Mouse (Mus musculus) cerebellum, adult 2 months (tissue): ENCODE results near the gene Crim1. TPM values are rescaled to one million over a fixed set of nuclear protein-coding genes. Genes with fewer than 3 reads are reported as not detected.
A peak's percentile ranks its signal among the peaks of the same experiment; 100 is the strongest.

Experiments
- DNase-seq, 2 experiments: peaks; one replicate each; pipeline ENCODE4 v3.0.0; 2021
- H3K27ac ChIP-seq: fragments of 200-500 bp; 2 replicates; pipeline ENCODE4 v1.5.1; 2012; ENCODE audit warnings: low read length, control low read depth, inconsistent platforms; ENCODE audit not compliant: insufficient read depth
- H3K27me3 ChIP-seq: fragments of 200-500 bp; 2 replicates; pipeline ENCODE4 v1.6.1; 2012; ENCODE audit warnings: inconsistent platforms, mild to moderate bottlenecking, low read length, moderate library complexity; ENCODE audit not compliant: control insufficient read depth, insufficient read depth
- H3K4me1 ChIP-seq: fragments of 200-500 bp; 2 replicates; pipeline ENCODE4 v1.6.1; 2011; ENCODE audit warnings: low read length; ENCODE audit not compliant: control insufficient read depth, insufficient read depth
- H3K4me3 ChIP-seq: fragments of 200-500 bp; replicated peaks from 2 replicates; pipeline ENCODE3; 2011; ENCODE audit warnings: mild to moderate bottlenecking, low read depth, low read length, control low read depth; ENCODE audit not compliant: insufficient read depth
- CTCF ChIP-seq: fragments of 200-500 bp; IDR thresholded peaks from 2 replicates; pipeline ENCODE4 v1.5.1; 2011; ENCODE audit warnings: low read depth, mild to moderate bottlenecking, control low read depth, low read length, moderate library complexity, borderline replicate concordance; ENCODE audit not compliant: insufficient read depth
- POLR2A ChIP-seq: fragments of 200-500 bp; IDR thresholded peaks from 2 replicates; pipeline ENCODE4 v1.6.1; 2011; ENCODE audit warnings: low read length, control low read depth, borderline replicate concordance; ENCODE audit not compliant: insufficient read depth
- WGBS: fragments of 180-500 bp; shearing (Covaris S2); methylation state at CpG from one replicate; pipeline ENCODE4 v1.1.7; 2018; 5-methylcytosine and 5-hydroxymethylcytosine counted together
- polyA plus RNA-seq: library from polyadenylated mRNA; depleted of rRNA; stranded (reverse); fragments of >200 nt; gene quantifications from 2 replicates; pipeline ENCODE4 v1.2.3, GENCODE M21; 2012; rRNA removed

The Crim1 gene
- polyA plus RNA-seq, 1 experiment = 34.4 TPM

DNA sequence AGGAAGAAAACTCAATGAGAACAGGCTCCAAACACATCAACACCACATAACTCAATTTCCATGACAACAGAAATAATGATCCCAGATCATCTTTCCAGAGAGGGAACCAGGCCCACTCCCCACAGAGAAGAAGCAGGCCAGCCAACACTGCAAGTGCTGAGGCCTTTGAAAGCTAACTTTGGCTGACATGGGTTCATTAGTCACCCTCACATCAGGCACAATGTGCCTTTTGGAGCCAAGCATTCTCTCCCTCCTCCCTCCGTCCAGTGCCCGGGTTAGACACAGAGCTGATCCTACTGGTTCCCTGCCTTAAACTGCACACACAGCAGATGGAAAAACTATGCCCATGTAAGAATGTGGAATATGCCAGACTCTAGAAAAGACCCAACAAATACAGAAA, 209.9 kb downstream of the Crim1 start:
- WGBS = 11% methylated on average over 2 of the region's 2 CpGs
- Histone ChIP-seq H3K27ac (no peak overlapping the region), H3K4me3 (no peak overlapping the region), H3K27me3 (no peaks in the 10 kb centered on the region), H3K4me1 (peaks cover 19% of the 10 kb centered on the region)
- DNase-seq = peak in 1 of 2 experiments; percentile 62
- no peak for TF ChIP-seq CTCF

DNA sequence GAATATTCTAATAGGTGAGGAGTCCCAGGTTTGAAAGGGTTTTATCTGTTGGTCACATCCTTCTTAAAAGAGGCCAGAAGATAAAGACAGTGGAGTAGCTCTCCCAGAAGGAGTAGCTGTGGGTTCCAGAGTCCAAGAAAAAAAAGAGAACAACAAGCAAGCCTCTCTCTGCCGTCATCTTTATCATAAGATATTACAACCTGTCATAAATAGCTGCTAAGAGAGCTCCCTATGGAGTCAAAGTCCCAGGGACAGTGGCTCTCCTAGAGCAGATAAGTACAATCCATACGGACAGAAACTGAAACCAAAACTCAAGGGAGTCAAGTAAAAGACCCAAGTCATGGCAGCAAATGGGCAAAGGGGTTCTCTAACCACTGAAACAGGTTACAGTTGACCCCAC, 215.2 kb downstream of the Crim1 start:
- Histone ChIP-seq H3K27ac (no peak overlapping the region), H3K4me1 (no peaks in the 10 kb centered on the region; the same call in 1 of the 2 replicates), H3K27me3 (no peaks in the 10 kb centered on the region), H3K4me3 (no peak overlapping the region)
- TF ChIP-seq POLR2A = no peak
- TF ChIP-seq CTCF = no peak
- 80% methylated on average over 2 of the region's 2 CpGs for WGBS
- no peak for DNase-seq

DNA sequence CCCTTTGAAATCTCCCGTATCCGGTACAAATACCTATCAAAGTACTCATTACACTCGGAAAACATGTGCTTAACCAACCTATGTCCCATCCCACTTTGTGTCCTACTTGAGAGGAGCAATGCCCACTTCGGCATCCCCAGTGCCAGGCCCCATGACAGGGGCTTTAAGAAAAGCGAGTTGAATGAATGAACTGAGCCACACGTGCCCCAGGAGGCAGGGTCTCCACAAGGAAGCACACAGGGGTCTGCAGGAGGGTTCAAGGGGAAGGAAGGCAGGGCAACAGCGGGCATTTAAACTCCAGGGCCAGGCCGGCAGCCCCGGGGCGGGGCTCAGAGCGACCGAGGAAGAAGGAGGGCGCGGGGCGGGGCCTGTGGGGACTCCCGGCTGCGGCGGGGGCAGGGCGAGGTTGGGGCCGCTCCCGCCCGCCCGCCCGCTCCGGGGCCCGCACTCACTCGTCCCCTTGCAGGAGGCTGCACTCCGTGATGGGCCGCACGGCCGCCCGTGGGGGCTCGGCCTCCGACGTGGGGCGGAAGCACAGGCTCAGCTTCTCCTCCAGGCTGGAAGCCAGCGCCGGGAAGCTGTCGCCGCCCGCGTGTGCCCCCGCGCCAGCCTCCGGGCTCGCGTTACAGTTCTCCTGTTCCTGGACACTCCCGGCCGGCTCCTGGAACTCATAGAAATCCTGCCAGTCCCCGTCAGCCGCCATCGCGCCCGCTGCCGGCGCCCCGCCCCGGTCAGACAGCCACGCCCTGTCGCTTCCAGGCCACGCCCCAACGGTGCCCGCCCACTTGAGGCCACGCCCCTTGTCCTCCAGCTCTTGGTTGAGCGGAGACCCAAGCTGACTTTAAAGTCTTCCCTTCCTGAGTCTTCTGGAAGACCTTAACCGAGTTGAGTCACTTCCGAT, 217.6 kb downstream of the Crim1 start, which contains the start of gene Fez2:
Fez2 (minus strand) TSS at position 772 of the 901 bp plus-strand sequence.
- peak within 1 kb of the TSS; percentile 74 for H3K4me3 ChIP-seq
- DNase-seq = peak; percentile 88 to 94
- no peaks in the 10 kb centered on the region; the same call in 1 of the 2 replicates for H3K4me1 ChIP-seq
- no peaks in the 10 kb centered on the region for H3K27me3 ChIP-seq
- TF ChIP-seq CTCF = no peak
- peak; percentile 43; the same call in 1 of the 2 replicates for TF ChIP-seq POLR2A
- peak within 1 kb of the TSS; percentile 66; the same call in 1 of the 2 replicates for H3K27ac ChIP-seq
- 1% methylated on average over 67 of the region's 67 CpGs for WGBS

DNA sequence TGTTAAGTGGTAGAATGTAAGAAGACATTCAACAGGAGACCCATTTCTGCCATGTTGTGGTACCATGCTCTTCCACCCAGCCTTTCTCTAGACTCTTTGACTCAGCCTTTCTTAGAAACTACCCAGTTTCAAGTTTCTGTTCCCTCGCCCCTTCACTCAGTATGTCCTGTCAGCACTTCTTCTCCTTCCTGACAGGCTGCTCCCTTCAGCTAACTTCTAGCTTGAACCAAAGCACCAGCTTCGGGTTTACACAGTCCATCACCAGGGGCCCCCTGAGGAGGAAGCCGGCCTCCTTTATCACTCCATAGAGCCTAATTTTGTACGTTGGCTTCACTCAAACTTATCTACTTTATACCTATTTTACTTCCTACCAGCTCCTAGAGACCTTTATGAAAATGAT, 219.2 kb downstream of the Crim1 start:
- TF ChIP-seq CTCF = no peak
- no peak for TF ChIP-seq POLR2A
- 91% methylated on average over 4 of the region's 4 CpGs for WGBS
- peaks cover 6% of the 10 kb centered on the region; the same call in 1 of the 2 replicates for H3K4me1 ChIP-seq
- H3K4me3 ChIP-seq = no peak overlapping the region
- no peaks in the 10 kb centered on the region for H3K27me3 ChIP-seq
- no peak for DNase-seq
- H3K27ac ChIP-seq = no peak overlapping the region

DNA sequence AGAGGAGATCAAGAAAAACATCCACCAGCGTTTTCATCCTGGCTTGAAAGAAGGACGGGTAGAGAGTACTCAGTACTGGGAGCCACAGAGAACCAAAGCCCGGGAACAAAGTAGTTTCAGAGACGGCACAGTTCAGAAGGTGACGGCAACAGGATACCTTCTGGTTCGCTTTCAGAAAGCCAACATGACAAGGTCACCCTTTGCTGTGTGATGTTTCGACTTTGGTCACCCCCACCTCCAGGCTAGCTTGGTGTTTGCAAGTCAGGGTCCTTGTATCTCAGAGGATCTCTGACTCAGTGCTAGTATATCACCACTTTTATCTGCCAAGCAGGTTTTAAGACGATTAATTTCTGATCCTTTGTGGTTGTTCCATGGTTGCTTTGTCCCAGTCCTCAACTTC, 225.0 kb downstream of the Crim1 start:
- no peaks in the 10 kb centered on the region for H3K27me3 ChIP-seq
- no peak for DNase-seq
- no peak overlapping the region for H3K4me3 ChIP-seq
- 88% methylated on average over 8 of the region's 8 CpGs for WGBS
- H3K4me1 ChIP-seq = peaks cover 13% of the 10 kb centered on the region; the same call in 1 of the 2 replicates
- H3K27ac ChIP-seq = no peak overlapping the region
- TF ChIP-seq POLR2A = no peak
- no peak for TF ChIP-seq CTCF

Other genes with a start within 250 kb of the Crim1 start
- gene Fez2, start 217.9 kb downstream of the Crim1 start, polyA plus RNA-seq = 90.4 and 91.6 TPM in 2 replicates